Mouse (Mus musculus): ENCODE results near the gene Sgcg.

Sgcg gene

DNA sequence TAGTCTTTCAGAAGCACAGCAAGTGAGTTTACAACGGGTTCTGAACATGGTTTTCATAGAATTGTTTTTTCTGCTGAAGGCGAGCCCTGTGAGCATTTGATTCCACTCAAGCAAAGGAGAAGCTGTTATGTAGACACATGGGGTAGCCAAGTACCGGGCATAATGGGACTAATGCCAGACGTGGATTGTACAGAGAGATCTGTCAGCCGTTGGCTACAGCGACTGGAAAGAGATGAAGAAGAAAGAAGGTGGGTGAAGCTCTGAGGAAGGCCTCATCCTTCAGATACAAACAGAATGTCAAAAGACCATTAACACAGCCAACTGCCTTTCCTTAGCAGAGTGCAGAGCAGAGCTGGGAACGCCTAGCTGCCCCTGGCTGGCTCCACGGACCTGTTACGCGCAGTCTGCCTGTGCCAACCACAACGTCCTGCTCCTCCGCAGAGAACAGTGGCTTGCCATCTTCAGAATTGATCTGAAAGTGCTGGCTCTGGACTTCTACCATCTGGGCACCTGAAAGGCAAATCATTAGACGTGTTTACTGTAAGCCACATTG, 26.2 kb downstream of the Sgcg start:
- peak; percentile 34 for DNase-seq

DNA sequence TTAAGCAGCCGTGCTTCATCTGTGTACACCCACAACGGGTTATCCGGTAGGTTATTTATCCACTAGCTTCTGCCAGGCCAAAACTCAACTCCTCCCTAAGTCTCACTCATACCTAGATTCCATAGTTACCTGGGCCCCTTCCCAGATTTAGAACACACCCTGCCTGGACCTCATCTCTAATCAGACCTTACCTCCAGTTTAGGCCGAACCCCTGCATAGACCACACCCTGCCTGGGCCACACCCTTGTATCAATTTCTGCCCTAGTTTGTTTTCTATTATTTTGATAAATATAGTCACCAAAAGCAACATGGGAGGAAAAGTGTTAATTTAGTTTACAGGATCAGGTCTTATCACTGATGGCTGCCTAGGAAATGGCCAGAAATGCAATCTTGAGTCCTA, 28.1 kb downstream of the Sgcg start:
- no peak for DNase-seq

DNA sequence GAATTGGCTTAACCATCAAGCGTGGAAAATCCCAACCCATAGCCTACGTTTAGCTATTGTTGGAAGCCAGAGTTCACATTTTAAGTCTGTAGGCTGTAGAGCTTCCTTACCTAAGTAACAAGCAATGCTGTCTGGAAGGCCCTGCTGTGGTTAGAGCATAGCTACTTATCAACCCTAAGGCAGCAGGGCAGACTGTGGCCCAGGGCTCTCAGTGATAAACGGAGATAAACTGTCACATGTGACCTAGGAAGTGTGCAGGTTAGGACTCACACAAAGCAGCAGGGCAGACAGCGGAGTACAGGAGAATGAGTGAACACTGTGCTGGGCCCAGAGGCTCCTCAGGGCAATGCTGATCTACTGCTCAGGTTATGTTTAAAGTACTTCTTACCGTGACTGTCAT, 28.5 kb downstream of the Sgcg start:
- no peak for DNase-seq

DNA sequence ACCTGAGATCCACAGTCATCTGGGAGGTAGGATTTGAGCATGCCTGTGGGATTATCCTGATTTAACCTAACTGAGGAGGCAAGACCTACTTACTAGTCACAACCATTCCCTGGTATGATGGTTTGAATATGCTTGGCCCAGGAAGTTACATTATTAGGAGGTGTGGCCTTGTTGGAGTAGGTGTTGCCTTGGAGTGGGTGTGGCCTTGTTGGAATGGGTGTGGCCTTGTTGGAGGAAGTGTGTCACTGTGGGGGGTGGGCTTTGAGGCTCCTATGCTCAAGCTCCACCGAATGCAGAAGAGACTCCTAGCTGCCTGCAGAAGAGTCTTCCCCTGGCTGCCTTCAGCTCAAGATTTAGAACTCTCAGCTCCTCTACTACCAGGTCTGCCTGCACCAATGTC, 32.1 kb downstream of the Sgcg start:
- no peak for DNase-seq

DNA sequence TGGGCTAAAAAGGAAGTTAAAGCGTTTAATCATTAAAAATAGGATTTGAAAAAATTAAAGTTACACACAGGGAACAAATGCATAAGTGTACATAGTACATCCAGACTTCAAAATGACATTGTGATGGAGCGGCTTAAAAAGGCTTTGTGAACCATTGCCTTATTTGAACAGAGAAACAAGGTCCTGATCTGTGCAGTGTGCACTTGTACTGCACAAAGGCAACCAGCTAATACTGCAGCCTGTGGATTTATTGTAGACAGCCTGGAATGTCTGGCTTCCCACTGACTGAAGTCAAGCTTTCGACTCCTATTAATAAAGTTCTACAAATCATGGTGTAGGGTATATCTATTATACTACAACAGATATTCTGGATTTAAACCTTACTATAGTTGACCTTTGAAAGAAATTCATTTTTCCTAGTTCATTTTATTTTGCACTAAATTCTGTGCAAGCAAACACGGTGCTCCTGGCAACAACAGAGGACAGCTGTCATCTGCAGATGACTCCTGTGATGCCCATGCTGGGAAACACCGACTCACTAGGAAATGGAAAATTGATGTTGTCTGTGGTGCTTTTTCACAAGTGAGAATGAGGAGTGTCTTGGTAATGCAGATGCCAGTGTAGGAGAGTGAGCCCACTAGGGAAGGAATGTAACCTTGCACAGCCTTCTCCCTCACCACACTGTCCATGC, 33.8 kb downstream of the Sgcg start:
- no peak for DNase-seq

DNA sequence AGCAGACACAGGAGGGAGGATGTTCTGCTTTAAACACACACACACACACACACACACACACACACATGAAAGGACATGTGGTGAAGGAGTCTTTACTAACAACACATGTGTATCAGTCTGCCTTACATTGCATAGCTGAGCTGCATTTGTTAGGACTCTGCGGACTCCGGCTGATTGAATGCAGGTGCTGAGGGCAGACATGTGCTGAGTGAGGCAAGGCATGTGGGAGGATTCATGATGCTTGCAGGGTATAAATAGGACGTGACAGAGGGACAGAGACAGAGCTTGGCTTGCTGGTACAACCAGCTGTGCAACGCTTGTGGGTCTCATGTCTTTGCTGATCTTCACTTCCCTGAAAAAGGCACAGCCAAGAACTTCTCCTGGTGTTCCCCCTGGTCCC, 34.5 kb downstream of the Sgcg start:
- no peak for DNase-seq

DNA sequence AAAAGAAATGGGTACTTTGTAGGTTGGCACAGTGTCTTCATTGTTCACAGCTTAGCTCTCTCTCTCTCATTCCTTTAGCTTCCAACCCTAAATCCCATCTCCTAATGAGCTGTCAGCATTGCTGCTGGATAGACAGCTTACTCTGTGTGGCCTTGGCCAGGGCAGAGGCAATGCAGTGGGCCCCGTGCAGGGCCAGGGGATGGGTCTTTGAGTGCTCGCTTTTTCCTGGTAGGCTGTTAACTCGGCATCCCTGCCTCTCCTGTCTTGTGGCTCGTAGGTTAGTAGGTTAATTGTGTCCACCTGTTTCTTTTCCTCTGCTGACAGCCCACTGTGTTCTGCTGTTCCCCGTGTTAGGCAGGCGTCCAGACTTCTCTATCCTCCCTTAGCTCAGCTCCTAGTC, 35.8 kb downstream of the Sgcg start:
- no peak for DNase-seq

DNA sequence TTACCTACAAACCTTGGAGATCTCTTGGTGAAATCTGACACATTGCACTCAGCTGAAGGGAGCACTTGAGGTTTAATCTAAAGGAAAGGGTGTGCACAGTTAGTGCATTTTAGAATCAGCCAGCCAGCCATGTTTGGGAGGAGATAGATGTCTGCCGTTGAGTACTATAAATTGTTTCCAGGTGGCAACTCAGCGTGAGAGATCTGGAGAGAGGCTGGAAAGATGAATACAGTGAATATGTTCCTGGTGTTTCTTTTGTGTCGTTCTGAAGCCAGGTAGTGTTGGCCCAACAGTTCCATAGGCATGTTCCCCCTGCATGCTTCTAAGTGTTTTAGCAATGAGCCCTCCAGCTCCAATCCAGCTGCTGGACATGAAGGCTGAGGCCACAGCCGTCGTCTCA, 37.1 kb downstream of the Sgcg start:
- DNase-seq: peak; percentile 20

DNA sequence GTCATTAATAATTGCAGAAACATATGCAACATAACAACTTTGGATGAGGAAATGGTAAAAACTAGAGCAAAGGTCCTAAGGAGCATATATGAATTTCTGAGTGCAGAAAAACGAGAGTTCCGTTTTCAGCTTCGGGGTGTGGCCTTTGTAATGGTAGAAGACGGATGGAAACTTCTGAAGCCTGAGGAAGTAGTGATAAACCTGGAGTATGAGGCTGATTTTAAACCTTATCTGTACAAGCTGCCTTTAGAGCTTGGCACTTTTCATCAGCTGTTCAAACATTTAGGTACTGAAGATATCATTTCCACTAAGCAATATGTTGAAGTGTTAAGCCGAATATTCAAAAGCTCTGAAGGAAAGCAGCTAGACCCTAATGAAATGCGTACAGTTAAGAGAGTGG, 46.5 kb downstream of the Sgcg start:
- DNase-seq: no peak

DNA sequence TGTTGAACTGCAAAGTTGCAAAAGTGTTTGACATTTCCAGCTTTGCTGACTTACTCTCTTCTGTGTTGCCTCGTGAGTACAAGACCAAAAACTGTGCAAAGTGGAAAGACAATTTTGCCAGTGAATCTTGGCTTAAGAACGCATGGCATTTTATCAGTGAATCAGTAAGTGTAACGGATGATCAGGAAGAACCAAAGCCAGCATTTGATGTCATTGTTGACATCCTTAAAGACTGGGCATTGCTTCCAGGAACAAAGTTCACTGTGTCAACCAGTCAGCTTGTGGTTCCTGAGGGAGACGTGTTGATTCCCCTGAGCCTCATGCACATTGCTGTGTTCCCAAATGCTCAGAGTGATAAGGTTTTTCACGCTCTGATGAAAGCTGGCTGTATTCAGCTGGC, 48.2 kb downstream of the Sgcg start:
- no peak for DNase-seq

DNA sequence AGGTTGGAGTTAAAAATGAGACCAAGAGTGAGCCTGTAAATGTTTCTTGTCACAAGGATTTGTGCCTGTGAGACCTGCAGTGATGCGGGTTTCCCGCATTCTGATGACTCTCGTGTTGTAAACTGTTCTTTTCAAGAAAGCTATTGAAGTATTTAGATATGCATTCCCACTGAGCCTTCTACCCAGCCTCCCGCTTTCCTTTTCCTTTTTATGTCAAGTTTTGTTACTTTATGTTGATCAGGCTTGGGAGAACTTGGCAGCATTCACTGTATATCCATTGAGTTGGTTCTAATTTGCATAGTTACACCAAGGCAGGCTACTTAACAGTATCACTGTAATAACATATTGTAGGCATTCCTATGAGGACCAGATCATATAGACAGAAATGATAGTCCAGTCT, 63.9 kb downstream of the Sgcg start:
- no peak for DNase-seq

DNA sequence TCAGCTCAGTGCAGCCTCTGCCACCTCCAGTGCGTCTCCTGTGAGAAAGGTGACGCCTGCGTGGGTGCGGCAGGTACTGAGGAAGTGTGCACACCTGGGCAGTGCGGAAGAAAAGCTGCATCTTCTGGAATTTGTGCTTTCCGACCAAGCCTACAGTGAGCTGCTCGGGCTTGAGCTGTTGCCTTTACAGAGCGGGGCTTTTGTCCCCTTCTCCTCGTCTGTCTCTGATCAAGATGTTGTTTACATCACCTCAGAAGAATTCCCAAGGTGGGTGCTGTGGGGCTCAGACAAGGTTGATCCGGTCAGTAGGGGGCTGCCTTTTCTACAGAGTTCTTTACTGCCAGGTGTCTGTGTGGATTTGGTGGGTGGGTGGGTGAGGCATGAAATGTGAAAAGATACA, 66.0 kb downstream of the Sgcg start:
- DNase-seq: no peak

DNA sequence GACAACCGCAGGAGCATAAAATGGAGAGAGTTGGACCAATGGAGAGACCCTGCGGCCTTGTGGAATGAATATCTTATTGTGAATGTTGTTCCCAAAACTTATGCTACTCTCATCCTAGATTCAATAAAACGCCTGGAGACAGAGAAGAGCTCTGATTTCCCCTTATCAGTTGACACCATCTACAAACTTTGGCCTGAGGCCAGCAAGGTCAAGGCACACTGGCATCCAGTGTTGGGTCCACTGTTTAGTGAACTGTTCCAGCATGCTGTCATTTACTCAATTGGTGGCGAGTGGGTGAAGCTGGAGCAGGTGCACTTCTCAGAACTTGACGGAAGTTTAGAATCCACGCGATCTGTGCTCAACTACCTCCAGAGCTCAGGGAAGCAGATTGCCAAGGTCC, 66.4 kb downstream of the Sgcg start:
- DNase-seq: no peak

DNA sequence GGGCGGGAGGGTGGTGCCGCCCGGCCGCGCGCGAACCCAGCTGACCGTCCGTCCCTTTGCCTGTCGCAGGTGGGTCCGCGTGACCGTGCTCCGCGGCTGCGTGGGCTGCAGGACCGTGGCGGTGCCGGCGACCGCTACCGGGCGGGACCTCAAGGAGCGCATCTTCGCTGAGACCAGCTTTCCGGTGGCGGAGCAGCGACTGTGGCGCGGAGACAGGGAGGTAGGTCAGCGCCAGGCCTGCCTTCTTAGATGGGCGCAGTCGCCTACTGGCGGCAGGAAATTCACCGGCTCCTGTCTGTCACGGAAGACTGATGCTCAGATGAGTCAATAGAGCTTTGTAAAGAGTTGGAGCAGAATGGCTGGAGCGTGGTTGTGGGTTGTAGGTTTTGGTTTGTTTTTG, 85.1 kb downstream of the Sgcg start:
- DNase-seq: no peak

DNA sequence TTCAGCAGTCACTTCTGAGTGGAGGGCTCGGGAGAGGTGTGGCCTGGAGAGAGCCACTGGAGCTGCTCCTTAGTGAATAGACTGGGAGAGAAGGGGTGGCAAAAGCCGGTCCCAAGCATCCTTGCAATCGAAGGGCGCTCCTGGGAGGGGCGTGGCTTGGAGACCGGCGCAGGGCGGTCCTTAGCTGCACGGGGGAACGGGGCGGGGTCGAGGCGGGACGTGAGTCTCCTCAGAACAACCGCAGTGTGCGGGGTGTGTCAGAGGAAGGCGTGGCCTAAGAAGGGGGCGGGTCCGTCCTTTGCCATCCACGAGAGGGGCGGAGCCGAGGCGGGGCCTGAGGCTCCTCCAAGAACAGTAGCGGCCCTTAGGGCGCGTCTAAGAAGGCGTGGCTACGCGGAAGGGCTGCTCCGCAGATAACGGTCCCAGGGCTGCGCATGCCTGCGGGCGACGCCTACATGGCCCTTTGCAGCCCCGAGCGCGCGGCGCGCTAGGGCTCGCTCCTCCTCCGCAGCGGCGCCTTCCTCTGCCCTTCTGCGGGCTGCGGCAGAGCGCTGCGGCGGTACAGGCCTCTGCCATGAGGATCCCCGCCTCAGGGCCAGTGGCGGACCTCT, 85.6 kb downstream of the Sgcg start:
- DNase-seq: peak; percentile 100

DNA sequence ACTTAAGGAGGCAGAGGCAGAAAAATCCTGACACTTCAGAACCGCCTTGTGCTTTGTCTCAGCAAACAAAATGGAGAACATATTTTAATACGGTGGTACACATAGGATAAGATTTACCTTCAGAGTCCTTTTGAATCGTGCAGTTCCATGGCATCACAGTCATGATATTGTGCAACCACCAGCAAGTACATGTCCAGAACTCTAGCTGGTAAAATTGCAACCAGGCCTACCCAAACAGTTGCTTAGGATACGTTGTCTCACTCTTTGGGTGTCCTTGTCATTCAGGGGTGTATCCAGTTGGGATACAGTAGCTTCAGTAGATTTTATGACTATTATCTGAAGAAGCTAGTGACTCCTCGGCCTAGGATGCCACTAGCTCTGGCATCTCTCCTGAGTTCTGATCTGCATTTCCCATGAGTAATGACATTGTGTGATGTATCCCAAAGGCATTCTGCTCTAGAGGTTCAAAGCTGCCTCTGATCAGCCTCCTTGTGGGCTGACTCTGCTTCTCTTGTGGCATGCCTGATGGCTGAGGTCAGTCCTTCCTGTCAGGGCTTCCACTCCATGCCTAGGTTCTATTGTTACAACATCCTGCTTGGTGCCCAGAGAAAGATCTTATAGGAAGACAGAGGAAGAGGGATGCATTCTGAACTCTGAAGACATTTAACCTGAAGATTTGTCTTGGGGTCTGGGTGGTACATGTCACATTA, 86.9 kb downstream of the Sgcg start:
- DNase-seq: no peak
